Mouse (Mus musculus) midbrain, postnatal 0 days (tissue): ENCODE data around the gene Clcf1. TPM values are rescaled to one million over a fixed set of nuclear protein-coding genes. Genes with fewer than 3 reads are reported as not detected.

Source experiments
- ATAC-seq: fragments of 200-750 bp; cut with Nextera tagmentation; 2 replicates; pipeline ENCODE4 v1.8.0; 2017; ENCODE audit warnings: moderate number of reproducible peaks, mild to moderate bottlenecking, moderate TSS enrichment, moderate library complexity; ENCODE audit not compliant: low FRiP score
- DNase-seq: peaks from one replicate; pipeline ENCODE4 v3.0.0-alpha.2; 2015; ENCODE audit warnings: low spot score
- H3K27ac ChIP-seq: fragments of 300-500 bp; sonication (generic); 2 replicates; pipeline ENCODE4 v1.5.1; 2014; ENCODE audit warnings: low read depth, mild to moderate bottlenecking, low read length, mixed read lengths
- H3K27me3 ChIP-seq: fragments of 300-500 bp; sonication (generic); 2 replicates; pipeline ENCODE4 v1.6.1; 2014; ENCODE audit warnings: low read length, control low read depth, mixed read lengths; ENCODE audit not compliant: insufficient read depth
- H3K36me3 ChIP-seq: fragments of 300-500 bp; sonication (generic); 2 replicates; pipeline ENCODE4 v1.6.1; 2014; ENCODE audit warnings: low read length, control low read depth, mixed read lengths; ENCODE audit not compliant: insufficient read depth
- H3K4me1 ChIP-seq: fragments of 300-500 bp; sonication (generic); 2 replicates; pipeline ENCODE4 v1.6.1; 2014; ENCODE audit warnings: mild to moderate bottlenecking, control low read depth, antibody characterized with exemption, low read length, mixed read lengths; ENCODE audit not compliant: insufficient read depth
- H3K4me2 ChIP-seq: fragments of 300-500 bp; sonication (generic); 2 replicates; pipeline ENCODE4 v1.6.1; 2014; ENCODE audit warnings: low read depth, mild to moderate bottlenecking, low read length, mixed read lengths; ENCODE audit not compliant: poor library complexity, severe bottlenecking
- H3K4me3 ChIP-seq: fragments of 300-500 bp; sonication (generic); 2 replicates; pipeline ENCODE4 v1.5.1; 2014; ENCODE audit warnings: low read depth, mild to moderate bottlenecking, low read length, moderate library complexity
- H3K9ac ChIP-seq: fragments of 300-500 bp; sonication (generic); replicated peaks from 2 replicates; pipeline ENCODE4 v1.6.1; 2014; ENCODE audit warnings: mild to moderate bottlenecking, low read length, moderate library complexity, mixed read lengths; ENCODE audit not compliant: poor library complexity, severe bottlenecking
- H3K9me3 ChIP-seq: fragments of 300-500 bp; sonication (generic); 2 replicates; pipeline ENCODE4 v1.6.1; 2016; ENCODE audit warnings: low read length, control low read depth
- CTCF ChIP-seq: IDR thresholded peaks from 2 replicates; pipeline ENCODE4 v1.5.1; 2016; ENCODE audit warnings: antibody characterized with exemption, mild to moderate bottlenecking
- WGBS: fragments of 180-500 bp; shearing (Covaris S2); extraction: QIAGEN DNeasy Blood & Tissue Kit; methylation state at CpG from one replicate; pipeline ENCODE4 v1.1.7; 2014; 5-methylcytosine and 5-hydroxymethylcytosine counted together
- polyA plus RNA-seq: library from polyadenylated mRNA; unstranded; fragments of >200 nt; fragmentation: Nextera tagmentation; extraction: Ambion mirVana; gene quantifications from 2 replicates; pipeline ENCODE4 v1.2.1, GENCODE M21; 2015
- total RNA-seq: library from RNA; depleted of rRNA; stranded (reverse); fragments of >200 nt; gene quantifications from 2 replicates; pipeline ENCODE4 v1.2.3, GENCODE M21; 2014

Clcf1 gene
- total and polyA plus RNA-seq, 2 experiments from 2014 or later: 0.44 to 0.99 TPM

- H3K27ac ChIP-seq: no peak overlapping the region
These were observed 43.2 kb upstream of the Clcf1 start for GRCm38 (mm10) chr19:4170723-4171392.

GRCm38 (mm10) chr19:4171393-4172290 is 42.4 kb upstream of the Clcf1 start:
- TF ChIP-seq CTCF: no peak
- H3K9ac ChIP-seq: no peak overlapping the region
- DNase-seq (no peak), ATAC-seq (no peak)
- no peak overlapping the region for H3K4me3 ChIP-seq
- H3K9me3 ChIP-seq: no peaks in the 10 kb centered on the region
- H3K36me3 ChIP-seq: no peaks in the 10 kb centered on the region
- no peaks in the 10 kb centered on the region for H3K27me3 ChIP-seq
- 64% methylated on average over 13 of the region's 13 CpGs for WGBS
- H3K4me2 ChIP-seq: no peak overlapping the region
- H3K27ac ChIP-seq: no peak overlapping the region
- H3K4me1 ChIP-seq: no peaks in the 10 kb centered on the region

More at GRCm38 (mm10) chr19:4170723-4171392, 43.2 kb upstream of the Clcf1 start:
- 0 out of 2 replicates have a peak, but pooled peaks have one; percentile 5 for TF ChIP-seq CTCF
- Histone ChIP-seq H3K36me3 (no peaks in the 10 kb centered on the region), H3K4me3 (no peak overlapping the region), H3K4me1 (no peaks in the 10 kb centered on the region), H3K4me2 (no peak overlapping the region), H3K9ac (no peak overlapping the region), H3K27me3 (no peaks in the 10 kb centered on the region), H3K9me3 (no peaks in the 10 kb centered on the region)
- ATAC-seq: no peak
- 93% methylated on average over 10 of the region's 10 CpGs for WGBS
- no peak for DNase-seq

GRCm38 (mm10) chr19:4172925-4173324 is 41.1 kb upstream of the Clcf1 start:
- H3K27ac ChIP-seq: no peak overlapping the region
- WGBS: 56% methylated on average over 11 of the region's 11 CpGs
- no peak overlapping the region for H3K4me2 ChIP-seq
- H3K4me3 ChIP-seq: no peak overlapping the region
- H3K9ac ChIP-seq: 0 out of 2 replicates have a peak overlapping the region, but pooled peaks have one; percentile 13
- ATAC-seq: no peak
- DNase-seq: no peak
- no peaks in the 10 kb centered on the region for H3K27me3 ChIP-seq
- TF ChIP-seq CTCF: peak; percentile 15; the same call in 1 of the 2 replicates
- H3K36me3 ChIP-seq: no peaks in the 10 kb centered on the region
- no peaks in the 10 kb centered on the region for H3K9me3 ChIP-seq
- no peaks in the 10 kb centered on the region for H3K4me1 ChIP-seq

GRCm38 (mm10) chr19:4175368-4175947 is 38.6 kb upstream of the Clcf1 start, which contains the start of gene Carns1:
Gene Carns1 (minus strand): TSS chr19:4175479.
- no peak within 1 kb of the TSS for H3K27ac ChIP-seq
- H3K9me3 ChIP-seq: no peaks in the 10 kb centered on the region
- H3K36me3 ChIP-seq: no peaks in the 10 kb centered on the region
- 3% methylated on average over 11 of the region's 11 CpGs for WGBS
- no peak within 1 kb of the TSS for H3K4me3 ChIP-seq
- no peak within 1 kb of the TSS for H3K4me2 ChIP-seq
- no peak for TF ChIP-seq CTCF
- DNase-seq (no peak), ATAC-seq (0 out of 2 replicates have a peak, but pooled peaks have one; percentile 42)
- H3K4me1 ChIP-seq: no peaks in the 10 kb centered on the region
- no peak within 1 kb of the TSS; the same call in 1 of the 2 replicates for H3K9ac ChIP-seq
- H3K27me3 ChIP-seq: no peaks in the 10 kb centered on the region

GRCm38 (mm10) chr19:4180411-4180810 is 33.6 kb upstream of the Clcf1 start:
- no peaks in the 10 kb centered on the region for H3K9me3 ChIP-seq
- DNase-seq (no peak), ATAC-seq (no peak)
- peaks cover 4% of the 10 kb centered on the region; the same call in 1 of the 2 replicates for H3K4me1 ChIP-seq
- H3K36me3 ChIP-seq: no peaks in the 10 kb centered on the region
- WGBS: 88% methylated on average over 7 of the region's 7 CpGs
- no peak overlapping the region for H3K4me3 ChIP-seq
- no peak for TF ChIP-seq CTCF
- H3K9ac ChIP-seq: no peak overlapping the region
- H3K27me3 ChIP-seq: no peaks in the 10 kb centered on the region
- no peak overlapping the region for H3K4me2 ChIP-seq
- no peak overlapping the region for H3K27ac ChIP-seq
